Mouse (Mus musculus): ENCODE data around the gene Khdrbs1.

The Khdrbs1 gene

DNA sequence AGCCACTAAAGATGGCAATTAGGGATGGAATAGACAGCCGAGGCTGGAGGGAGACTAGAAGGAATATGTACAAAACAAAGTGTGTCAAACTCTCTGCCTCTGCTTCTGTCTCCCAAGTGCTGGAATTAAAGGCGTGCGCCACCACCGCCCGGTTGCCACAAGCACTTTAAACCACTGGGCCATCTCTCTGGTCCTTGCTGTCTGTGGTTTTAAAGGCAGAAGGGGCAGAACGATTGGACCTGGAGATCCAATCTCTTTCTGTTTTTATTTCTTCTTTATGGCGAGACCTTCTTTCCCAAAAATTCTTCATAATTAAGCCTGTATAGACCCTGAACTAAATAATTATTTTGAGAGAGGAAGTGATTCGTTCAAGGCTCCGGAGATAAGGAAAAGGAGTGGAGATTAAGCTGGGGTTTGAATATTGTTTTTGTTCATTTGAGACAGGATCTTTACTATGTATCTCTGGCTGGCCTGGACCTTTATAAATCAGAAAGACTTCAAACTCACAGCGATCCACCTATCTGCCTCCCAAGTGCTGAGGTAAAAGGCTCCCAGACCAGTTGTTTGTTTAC is 69.1 kb downstream of the Khdrbs1 start:
- no peak for DNase-seq (ENCODE audit: low spot score in 2 of 2)

DNA sequence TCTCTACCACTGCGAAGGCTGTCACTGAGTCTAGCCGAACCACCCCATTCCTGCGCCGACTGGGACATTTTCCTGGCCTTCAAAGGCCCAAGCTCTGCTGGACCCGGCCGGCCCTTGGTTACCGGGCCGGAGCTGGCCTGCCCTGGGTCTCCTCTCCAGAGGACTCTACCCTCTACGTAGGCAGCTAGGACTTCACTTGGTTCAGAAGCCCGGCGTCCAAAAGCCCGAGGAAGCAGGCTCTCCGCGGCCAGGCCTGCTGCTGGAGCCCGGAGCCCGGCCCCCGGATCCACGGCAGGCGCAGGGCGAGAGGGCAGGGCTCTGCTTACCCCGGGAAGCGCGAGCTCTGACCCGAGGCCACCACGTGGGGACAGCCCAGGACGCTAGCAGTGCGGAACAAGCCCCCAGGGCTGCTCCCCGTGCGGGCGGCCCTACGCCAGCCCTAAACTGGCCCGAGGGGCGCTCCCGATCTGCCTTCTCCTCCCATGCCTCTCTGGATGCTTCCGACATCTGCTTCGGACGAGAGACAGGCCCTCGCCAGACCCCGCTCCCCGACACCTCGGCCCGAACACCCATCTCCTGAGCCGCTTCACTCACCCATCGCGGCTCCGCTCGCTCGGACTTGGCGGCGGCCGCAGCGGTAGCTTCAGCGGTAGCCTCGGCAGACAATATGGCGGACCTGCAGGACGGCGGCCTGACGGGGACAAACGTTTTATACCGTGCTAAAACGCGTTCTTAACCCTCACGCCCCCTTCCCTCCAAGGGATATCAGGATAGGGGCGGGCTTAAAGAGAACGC is 69.8 kb downstream of the Khdrbs1 start, which contains the start of gene Kpna6:
Gene Kpna6 (minus strand): TSS at position 685 of the 795 bp plus-strand sequence.
- DNase-seq (ENCODE audit: low spot score in 2 of 2) = peak; percentile 64 to 77

DNA sequence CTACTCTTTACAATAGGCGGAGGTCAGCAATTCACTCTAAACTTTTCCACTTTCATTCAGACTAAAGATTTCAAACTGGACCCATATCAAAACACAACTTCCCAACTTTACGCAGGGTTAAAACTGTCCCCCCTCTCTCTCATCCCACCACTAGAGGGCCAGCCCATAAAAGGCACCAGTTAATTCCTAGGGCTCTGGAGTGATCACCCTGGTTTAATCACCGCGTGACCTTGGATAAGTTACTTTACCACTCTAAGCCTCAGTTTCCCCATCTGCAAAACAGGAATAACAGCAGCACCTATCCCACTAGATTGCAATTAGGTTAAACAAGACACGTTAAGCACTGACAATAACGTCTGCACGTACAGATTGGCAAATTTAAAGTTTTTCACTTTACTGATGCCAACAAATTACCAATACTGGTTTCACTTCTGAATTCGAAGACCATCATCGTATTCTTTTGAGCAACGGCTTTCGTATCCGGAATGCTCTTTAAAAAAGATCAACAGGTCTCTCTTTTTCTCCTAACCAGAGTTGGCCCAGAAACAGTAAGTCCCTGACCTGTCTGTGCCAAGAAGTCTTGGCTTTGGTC is 70.5 kb downstream of the Khdrbs1 start:
- peak; percentile 16 to 41 for DNase-seq (ENCODE audit: low spot score in 2 of 2)

DNA sequence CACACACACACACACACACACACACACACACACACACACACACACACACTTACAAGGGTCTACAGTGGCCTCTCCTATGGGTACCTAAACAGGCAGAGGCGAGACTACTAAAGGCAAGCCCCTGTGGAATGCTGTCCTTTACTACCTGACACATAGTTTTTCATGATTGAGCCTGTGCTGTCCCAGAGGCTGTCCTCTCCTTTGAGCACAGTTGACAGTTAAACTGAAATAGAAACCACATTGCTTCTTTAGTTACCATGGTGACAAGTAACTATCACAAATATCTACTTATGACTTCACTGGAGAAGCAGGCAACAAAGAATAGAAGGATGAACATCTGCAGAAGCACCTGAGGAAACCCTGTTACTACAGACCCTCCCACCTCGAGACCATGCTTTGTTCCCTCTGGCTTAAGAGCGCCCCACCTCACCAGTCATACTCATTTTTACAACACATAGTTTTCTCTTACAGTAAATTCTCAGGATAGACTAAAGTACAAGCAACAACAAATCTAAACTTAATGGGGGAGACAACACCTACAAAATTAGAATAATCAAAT is 79.8 kb downstream of the Khdrbs1 start:
- DNase-seq (ENCODE audit: low spot score in 2 of 2) = no peak

DNA sequence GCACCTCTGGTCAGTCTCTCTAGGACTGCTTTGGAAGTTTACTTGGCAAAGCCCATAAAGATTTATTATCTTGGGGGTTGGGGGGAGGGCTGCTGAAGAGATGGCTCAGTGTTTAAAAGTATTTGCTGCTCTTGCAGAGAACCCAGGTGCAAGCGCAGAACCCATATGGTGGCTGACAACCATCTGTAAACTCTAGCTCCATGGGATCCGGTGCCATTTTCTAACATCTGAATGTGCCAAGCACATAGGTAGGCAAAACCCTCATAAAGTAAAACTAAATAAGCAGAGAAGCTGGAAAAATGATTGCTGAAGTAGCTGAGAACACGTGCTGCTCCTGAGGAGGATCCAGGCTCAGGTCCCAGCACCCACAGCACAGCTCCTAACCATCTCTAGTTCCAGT is 80.5 kb downstream of the Khdrbs1 start:
- DNase-seq (ENCODE audit: low spot score in 2 of 2) = no peak

DNA sequence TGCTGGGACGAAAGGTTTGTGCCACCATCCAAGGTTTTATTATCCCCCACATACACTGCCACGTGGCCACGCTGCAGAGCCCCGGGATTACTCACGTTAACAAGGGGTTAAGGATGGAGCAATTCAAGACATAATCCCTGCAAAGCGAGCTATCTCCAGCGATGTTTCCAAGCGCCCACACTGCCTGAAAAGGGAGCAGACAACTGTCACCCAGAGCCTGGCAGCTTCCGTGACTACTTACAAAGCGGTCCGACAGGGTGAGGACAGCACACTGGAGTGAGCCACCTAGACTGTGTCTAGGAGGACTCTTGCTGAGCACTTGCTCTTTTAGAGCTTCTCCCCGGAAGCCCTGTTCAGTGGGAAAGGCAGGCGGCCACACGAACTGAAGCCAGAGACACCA is 87.3 kb downstream of the Khdrbs1 start:
- DNase-seq (ENCODE audit: low spot score in 2 of 2) = no peak

All from spleen, postnatal 14 days (tissue).